Mouse (Mus musculus) hindbrain, embryonic 15.5 days (tissue): ENCODE measurements around the gene Gas1. TPM values are rescaled to one million over a fixed set of nuclear protein-coding genes. Genes with fewer than 3 reads are reported as not detected.

Experiments used
- ATAC-seq: fragments of 200-750 bp; cut with Nextera tagmentation; 2 replicates; pipeline ENCODE4 v1.8.0; 2017; ENCODE audit warnings: low read depth, moderate number of reproducible peaks, moderate TSS enrichment; ENCODE audit not compliant: low FRiP score
- H3K27ac ChIP-seq: fragments of 300-500 bp; sonication (generic); replicated peaks from 2 replicates; pipeline ENCODE4 v1.5.1; 2015; ENCODE audit warnings: mild to moderate bottlenecking, inconsistent platforms
- H3K27me3 ChIP-seq: fragments of 300-500 bp; sonication (generic); 2 replicates; pipeline ENCODE4 v1.6.1; 2015; ENCODE audit warnings: control low read depth, inconsistent platforms
- H3K36me3 ChIP-seq: fragments of 300-500 bp; sonication (generic); 2 replicates; pipeline ENCODE4 v1.6.1; 2015; ENCODE audit warnings: control low read depth, inconsistent platforms
- H3K4me1 ChIP-seq: fragments of 300-500 bp; sonication (generic); replicated peaks from 2 replicates; pipeline ENCODE4 v1.6.1; 2015; ENCODE audit warnings: control low read depth, inconsistent platforms
- H3K4me2 ChIP-seq: fragments of 300-500 bp; sonication (generic); 2 replicates; pipeline ENCODE4 v1.6.1; 2015; ENCODE audit warnings: moderate library complexity, mild to moderate bottlenecking, inconsistent platforms
- H3K4me3 ChIP-seq: fragments of 300-500 bp; sonication (generic); 2 replicates; pipeline ENCODE4 v1.5.1; 2015; ENCODE audit warnings: mild to moderate bottlenecking, inconsistent platforms
- H3K9ac ChIP-seq: fragments of 300-500 bp; sonication (generic); 2 replicates; pipeline ENCODE4 v1.6.1; 2015; ENCODE audit warnings: inconsistent platforms
- H3K9me3 ChIP-seq: fragments of 300-500 bp; sonication (generic); 2 replicates; pipeline ENCODE4 v1.6.1; 2016; ENCODE audit warnings: control low read depth, inconsistent platforms
- WGBS: fragments of 180-500 bp; shearing (Covaris S2); methylation state at CpG from one replicate; pipeline ENCODE4 v1.1.7; 2015; 5-methylcytosine and 5-hydroxymethylcytosine counted together
- polyA plus RNA-seq: library from polyadenylated mRNA; unstranded; fragments of >200 nt; fragmentation: Nextera tagmentation; extraction: Ambion mirVana; gene quantifications from 2 replicates; pipeline ENCODE4 v1.2.1, GENCODE M21; 2015

Gas1 gene
- polyA plus RNA-seq, 1 experiment from 2014 or later = 24.8 TPM

DNA sequence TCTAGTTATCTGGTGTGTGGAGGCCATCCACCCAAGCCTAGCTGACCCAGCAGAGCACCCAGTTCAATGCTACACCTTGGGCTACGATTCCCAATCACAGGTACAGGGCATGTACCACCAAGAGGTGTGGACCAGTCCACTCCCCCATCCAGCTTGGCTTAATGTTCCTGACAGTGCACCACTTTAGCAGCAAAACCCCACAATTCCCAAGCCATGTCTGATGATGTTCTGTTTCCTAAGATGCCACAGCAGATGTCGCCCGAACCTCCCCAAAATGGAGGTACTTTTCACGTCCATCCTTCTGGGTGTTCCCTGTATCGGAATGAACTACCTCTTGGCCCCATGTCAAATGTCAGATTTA, 42.7 kb downstream of the Gas1 start:
- no peaks in the 10 kb centered on the region for H3K4me1 ChIP-seq
- H3K4me3 ChIP-seq = no peak overlapping the region
- ATAC-seq = no peak
- no peaks in the 10 kb centered on the region for H3K27me3 ChIP-seq
- no peak overlapping the region for H3K27ac ChIP-seq
- H3K4me2 ChIP-seq = no peak overlapping the region
- 91% methylated on average over 5 of the region's 5 CpGs for WGBS
- no peaks in the 10 kb centered on the region for H3K9me3 ChIP-seq
- H3K36me3 ChIP-seq = no peaks in the 10 kb centered on the region
- no peak overlapping the region for H3K9ac ChIP-seq

DNA sequence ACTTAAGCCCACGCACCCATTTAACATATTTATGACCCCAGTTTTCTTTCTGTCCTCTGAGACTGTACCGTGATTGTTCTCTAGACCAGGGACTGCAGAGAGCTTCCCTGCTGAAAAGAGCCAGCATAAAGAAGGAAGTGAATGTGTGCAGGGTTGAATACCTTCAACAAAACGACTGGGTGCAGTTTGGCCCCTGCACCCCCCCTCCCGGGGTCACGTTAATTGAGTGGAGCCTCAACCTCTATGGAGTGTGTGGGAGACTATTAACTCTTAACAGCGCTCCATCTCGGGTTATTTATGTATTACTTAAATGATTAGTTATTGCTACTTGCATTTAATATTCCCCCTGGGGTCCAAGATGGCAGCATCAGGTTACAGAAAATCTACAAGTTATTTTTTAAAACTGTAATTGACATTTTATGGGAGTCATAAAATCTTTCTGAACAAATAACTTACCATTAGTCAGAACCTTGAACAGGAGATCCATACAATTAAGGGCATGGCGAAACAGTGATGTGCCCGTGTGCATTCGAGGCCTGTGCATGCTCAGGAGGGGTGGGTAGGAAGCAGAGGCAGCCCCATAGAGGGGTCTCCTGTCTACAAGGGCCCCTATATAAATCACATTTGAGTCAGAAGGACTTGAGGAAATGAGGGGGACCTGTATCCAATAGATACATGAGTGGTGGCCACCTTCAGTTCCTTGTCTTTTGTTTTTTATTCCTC, 43.3 kb downstream of the Gas1 start:
- ATAC-seq = peak; percentile 38; the same call in 1 of the 2 replicates
- Histone ChIP-seq H3K27me3 (no peaks in the 10 kb centered on the region), H3K4me3 (no peak overlapping the region), H3K9me3 (no peaks in the 10 kb centered on the region), H3K4me2 (no peak overlapping the region), H3K9ac (no peak overlapping the region), H3K27ac (no peak overlapping the region), H3K4me1 (no peaks in the 10 kb centered on the region), H3K36me3 (no peaks in the 10 kb centered on the region)
- 26% methylated on average over 10 of the region's 10 CpGs for WGBS

DNA sequence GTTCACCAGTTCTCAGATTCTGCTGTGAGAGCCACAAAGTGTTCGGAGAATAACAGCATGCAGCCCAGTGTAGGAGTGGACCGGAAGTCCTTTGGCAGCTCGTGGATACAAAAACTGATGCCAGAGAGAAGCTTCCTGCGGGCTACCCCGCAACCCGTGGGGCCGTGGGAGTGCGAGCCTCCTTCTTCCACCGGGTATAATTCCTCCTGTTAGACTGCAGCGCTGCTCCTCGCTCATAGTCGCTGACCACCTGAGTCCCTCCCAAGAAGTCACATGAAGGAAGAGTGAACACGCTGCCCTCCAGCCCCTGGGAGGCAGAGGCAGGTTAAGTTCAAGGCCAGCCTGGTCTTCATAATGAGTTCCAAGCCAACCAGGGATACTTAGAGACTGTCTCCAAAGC, 45.4 kb downstream of the Gas1 start:
- Histone ChIP-seq H3K4me1 (no peaks in the 10 kb centered on the region; the same call in 1 of the 2 replicates), H3K9ac (no peak overlapping the region), H3K4me2 (no peak overlapping the region), H3K36me3 (no peaks in the 10 kb centered on the region), H3K4me3 (no peak overlapping the region), H3K27ac (no peak overlapping the region), H3K27me3 (peaks cover 3% of the 10 kb centered on the region; the same call in 1 of the 2 replicates), H3K9me3 (no peaks in the 10 kb centered on the region)
- 55% methylated on average over 13 of the region's 13 CpGs for WGBS
- ATAC-seq = no peak

DNA sequence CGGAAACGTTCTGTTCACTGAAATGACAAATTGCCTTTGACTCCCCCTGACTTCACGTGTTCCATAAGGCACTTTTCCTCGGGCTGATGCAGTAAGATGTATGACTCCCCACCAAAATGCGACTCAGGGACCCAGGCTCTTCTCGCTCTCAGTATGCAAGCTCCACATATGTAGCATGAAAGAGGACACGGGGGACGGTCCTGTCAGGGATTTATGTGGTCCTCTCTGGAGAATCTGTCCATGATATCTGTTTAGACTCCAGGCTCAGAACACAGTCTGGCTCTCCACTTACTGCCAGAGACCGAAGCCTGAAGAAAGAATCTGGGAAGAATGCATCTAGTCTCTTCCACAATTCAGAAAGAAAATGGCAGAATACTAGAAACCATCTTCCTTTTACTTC, 47.6 kb downstream of the Gas1 start:
- Histone ChIP-seq H3K4me3 (no peak overlapping the region), H3K9ac (no peak overlapping the region), H3K27ac (no peak overlapping the region), H3K4me1 (peaks cover 12% of the 10 kb centered on the region), H3K27me3 (peaks cover 3% of the 10 kb centered on the region; the same call in 1 of the 2 replicates), H3K9me3 (no peaks in the 10 kb centered on the region), H3K4me2 (no peak overlapping the region), H3K36me3 (no peaks in the 10 kb centered on the region)
- WGBS = 62% methylated on average over 9 of the region's 9 CpGs
- ATAC-seq = no peak

DNA sequence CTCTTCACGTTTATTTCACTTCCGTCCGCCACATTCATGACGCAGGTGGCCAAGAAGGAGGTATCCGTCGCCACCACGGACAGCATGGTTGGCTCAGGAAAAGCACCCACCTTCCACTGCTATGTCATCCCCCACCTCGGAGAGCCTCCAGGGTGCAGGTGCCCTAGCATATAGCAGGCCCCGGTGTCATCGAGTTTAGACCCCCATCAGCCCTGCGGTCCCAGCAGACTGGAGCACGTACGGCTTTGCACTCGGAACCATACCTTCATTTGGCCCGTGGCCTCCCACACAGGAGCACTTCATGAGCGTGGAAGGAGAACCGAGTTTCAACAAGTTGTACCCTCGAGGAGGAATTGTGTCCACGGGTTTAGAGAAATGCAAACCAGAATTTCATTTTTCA, 50.8 kb downstream of the Gas1 start:
- H3K27me3 ChIP-seq = peaks cover 3% of the 10 kb centered on the region; the same call in 1 of the 2 replicates
- no peak overlapping the region for H3K9ac ChIP-seq
- peak; percentile 52; the same call in 1 of the 2 replicates for ATAC-seq
- no peaks in the 10 kb centered on the region for H3K9me3 ChIP-seq
- peaks cover 28% of the 10 kb centered on the region for H3K4me1 ChIP-seq
- H3K4me2 ChIP-seq = peak overlapping the region; percentile 48
- 39% methylated on average over 19 of the region's 19 CpGs for WGBS
- H3K27ac ChIP-seq = no peak overlapping the region
- H3K36me3 ChIP-seq = no peaks in the 10 kb centered on the region
- H3K4me3 ChIP-seq = peak overlapping the region; percentile 20; the same call in 1 of the 2 replicates

DNA sequence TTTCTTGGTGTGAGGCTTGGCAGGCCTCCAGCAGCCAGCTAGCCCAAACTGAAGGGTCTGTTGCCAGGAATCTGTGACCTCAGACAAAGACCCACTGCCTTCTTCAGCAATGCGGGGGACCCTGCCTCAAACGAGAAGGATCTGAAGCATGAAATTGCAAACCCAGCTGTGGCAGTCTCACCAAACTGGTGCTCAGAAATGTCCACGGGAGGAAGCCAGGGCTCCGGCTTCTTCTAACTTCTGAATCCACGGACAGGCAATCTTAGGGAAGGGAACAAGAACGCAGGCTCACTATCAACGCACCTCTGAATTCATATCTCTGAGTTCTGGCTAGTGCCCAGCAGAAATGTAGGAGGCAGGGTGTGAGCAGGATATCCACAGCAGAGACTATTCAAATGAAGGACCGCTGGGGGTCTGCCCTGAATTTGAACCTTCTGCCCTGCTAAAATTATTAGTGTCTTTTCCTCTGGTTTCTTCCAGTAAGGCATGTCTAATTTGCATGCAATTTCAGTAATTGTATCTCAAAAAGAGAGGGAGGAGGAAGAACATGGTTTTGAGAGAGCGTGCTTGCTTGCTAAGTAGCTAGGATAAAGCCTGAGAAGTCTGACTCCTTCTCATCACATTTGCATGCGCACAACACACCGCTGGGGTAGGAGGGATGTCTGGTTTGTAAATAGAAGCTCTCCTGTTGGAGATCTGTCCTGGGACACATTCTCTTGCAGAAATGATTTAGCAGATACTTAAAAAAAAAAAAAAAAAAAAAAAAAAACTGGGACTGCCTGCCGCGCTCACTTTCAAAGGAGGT, 51.5 kb downstream of the Gas1 start:
- 8% methylated on average over 13 of the region's 13 CpGs for WGBS
- Histone ChIP-seq H3K27ac (peak overlapping the region; percentile 20), H3K4me3 (peak overlapping the region; percentile 20; the same call in 1 of the 2 replicates)

DNA sequence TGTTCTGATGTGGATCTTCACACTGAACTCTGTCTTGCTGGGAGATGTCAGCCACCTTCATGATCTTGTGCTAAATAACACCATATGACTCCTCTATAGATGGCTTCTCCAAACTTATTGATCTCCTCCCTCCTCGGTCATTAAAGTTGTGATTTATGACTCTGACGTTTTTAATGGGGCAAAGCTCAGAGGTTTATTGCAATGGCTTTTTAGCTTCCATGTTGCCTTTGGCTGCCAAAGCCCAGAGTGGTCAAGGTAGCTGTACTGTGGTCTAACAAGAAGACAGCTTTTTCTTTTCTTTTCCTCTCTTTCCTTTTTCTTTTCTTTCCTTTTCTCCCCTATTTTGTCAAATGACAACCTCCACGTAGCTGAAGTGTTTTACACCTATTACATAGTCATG, 52.1 kb downstream of the Gas1 start:
- Histone ChIP-seq H3K27ac (no peak overlapping the region), H3K4me1 (peaks cover 28% of the 10 kb centered on the region), H3K4me2 (no peak overlapping the region), H3K4me3 (no peak overlapping the region), H3K27me3 (peaks cover 3% of the 10 kb centered on the region; the same call in 1 of the 2 replicates), H3K9ac (no peak overlapping the region), H3K36me3 (no peaks in the 10 kb centered on the region), H3K9me3 (no peaks in the 10 kb centered on the region)
- WGBS = 21% methylated on average over 3 of the region's 3 CpGs
- ATAC-seq = no peak

More for the DNA sequence above, 51.5 kb downstream of the Gas1 start:
- Histone ChIP-seq H3K4me1 (peaks cover 28% of the 10 kb centered on the region), H3K9me3 (no peaks in the 10 kb centered on the region), H3K27me3 (peaks cover 3% of the 10 kb centered on the region; the same call in 1 of the 2 replicates), H3K4me2 (peak overlapping the region; percentile 48), H3K36me3 (no peaks in the 10 kb centered on the region), H3K9ac (no peak overlapping the region)
- ATAC-seq = no peak

DNA sequence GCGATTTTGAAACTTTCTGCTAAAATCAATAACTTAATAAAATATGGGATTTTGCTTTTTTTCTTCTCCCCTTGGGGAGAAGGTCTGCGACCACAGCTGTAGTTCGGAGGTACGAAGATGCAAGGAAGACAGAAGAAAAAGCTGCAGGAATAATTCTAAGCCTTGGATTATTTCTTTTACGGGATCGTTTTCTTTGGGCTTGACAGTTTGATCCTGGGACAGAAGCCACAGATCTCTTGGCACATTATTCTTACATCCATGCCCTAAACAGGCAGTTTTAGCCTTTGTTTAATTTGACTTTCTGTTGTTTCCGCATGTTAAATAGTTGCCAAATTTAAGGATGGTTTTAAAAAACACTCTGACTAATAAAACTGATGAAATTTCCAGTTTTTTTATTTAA, 52.7 kb downstream of the Gas1 start:
- Histone ChIP-seq H3K4me1 (peaks cover 28% of the 10 kb centered on the region), H3K27me3 (peaks cover 3% of the 10 kb centered on the region; the same call in 1 of the 2 replicates), H3K4me3 (no peak overlapping the region), H3K4me2 (no peak overlapping the region), H3K9me3 (no peaks in the 10 kb centered on the region), H3K36me3 (no peaks in the 10 kb centered on the region), H3K9ac (no peak overlapping the region), H3K27ac (no peak overlapping the region)
- 50% methylated on average over 7 of the region's 7 CpGs for whole genome bisulfite sequencing
- no peak for ATAC-seq
